Mouse (Mus musculus): ENCODE results near the gene Rims1.

The Rims1 gene

DNA sequence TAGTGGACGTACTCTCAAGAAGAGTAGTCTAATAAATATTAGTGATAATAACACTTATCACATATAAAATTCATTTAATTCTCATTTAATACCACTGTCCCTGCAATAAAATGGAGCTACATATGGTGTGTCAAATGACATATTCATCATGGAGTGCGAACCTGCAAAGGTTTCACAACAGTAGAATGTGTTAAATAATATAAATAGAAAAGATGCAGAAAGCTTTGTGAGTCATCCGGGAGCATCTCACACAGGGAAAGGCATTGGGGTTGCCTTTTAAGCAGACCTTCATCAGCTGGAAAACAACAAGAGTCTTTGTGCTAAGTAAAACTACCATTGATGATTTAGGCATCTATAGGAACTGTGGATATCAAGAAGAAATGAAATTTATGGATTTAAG lies 220.2 kb downstream of the Rims1 start:
- DNase-seq (ENCODE audit: low read depth), result no peak

DNA sequence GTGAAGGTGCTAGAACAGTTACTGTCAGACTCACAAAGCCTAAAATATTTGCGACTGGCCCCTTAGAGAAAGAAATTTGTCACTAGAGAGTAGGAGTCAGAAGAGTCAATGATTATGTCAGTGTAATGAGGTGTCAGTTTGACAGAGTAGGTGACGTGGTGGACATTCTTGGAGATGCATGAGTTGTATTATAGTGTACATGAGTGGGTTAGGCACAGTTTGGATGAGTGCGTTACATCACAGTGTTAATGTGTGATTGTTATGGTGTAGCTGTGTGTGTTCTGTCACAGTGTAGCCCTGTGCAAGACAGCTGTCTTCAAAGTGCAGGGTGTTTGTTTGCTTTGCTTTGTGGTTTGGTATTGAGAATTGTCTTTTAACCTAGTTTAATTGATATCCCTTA lies 226.3 kb downstream of the Rims1 start:
- DNase-seq (ENCODE audit: low read depth), result no peak

DNA sequence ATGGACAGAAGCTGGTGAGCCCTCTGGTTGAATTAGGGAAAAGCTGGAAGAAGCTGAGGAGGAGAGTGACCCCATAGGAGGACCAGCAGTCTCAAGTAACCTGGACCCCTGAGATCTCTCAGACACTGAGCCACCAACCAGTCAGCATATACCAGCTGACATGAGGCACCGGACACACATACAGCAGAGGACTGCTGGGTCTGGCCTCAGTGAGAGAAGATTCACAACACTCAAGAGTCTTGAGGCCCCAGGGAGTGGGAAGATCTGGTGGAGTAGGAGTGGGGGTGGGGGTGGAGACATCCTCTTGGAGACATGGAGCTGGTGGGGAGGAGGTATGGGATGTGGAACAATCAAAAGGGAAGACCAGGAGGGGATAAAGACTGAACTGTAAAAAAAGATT lies 233.1 kb downstream of the Rims1 start:
- DNase-seq (ENCODE audit: low read depth), result no peak

DNA sequence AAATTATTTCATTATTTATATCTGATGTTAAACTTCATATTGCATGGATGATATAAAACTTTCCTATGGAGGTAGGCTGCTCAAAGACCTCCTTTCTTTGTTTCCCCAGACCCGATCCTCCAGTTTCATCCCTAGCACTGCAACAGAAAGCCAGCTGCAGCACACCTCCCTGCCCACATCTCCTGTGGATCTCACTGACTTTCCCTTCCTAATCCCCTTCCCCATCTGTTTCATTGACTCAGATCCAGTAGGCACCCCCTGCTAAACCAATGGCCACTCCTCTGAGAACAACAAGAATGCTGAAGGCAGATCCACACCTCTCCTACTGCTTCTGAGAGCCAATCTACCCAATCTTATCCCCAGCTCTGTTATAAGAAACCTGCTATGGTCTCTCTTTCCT lies 259.5 kb downstream of the Rims1 start:
- no peak for DNase-seq (ENCODE audit: low read depth)

DNA sequence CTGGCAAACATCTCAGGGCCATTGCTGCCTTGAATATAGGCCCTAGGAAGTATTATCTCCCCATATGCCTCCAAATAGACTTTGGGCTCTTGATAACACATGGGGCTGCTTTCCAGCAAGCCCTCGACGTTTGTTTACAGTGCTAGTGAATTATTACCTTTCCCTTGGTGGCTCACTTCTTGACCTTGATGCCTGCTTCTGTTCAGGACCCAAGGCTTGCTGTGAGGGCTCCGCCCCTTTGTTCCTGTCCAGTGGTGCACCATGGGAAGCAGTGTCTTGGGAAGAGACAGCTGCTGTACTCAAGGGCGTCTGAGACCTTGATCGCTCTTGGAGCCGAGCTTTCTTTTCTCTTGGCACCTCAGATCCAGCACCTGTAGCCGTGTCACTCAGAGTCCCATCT lies 267.7 kb downstream of the Rims1 start:
- DNase-seq (ENCODE audit: low read depth), result no peak

DNA sequence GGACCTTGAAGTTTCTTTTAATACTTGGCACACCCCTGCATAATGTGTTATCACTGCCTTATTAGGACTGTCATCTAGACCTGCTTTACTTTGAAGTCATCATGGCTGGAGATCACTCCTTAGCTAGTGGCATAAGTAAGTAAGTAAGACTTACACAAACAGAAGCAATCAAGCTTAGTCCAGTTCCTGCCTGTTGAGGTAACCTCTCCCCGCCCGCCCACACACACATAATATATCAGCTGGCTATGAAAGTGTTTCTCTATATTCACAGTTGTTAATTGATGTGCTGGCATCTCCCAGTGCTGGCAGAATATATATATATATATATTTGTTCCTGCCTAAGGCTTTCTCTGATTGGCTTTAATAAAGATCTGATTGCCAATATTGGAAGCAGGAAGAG lies 269.0 kb downstream of the Rims1 start:
- no peak for DNase-seq (ENCODE audit: low read depth)

DNA sequence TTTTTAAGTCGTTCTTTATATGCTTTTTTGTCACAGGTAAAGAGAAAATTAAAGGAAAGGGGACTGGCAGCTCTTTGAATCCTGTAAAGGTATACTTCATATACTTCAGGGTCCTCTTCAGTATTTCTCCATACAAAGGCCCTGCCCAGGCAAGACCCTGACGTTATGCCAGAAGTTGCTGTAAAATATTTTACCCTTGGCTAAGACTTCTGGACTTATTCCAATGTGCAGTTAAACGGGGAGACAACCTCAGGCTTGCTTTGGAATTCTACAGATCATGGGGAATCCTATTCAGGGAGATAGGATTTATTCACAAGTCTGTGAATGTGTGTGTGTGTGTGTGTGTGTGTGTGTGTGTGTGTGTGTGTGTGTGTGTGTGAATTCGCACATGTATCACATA lies 270.7 kb downstream of the Rims1 start:
- no peak for DNase-seq (ENCODE audit: low read depth)

DNA sequence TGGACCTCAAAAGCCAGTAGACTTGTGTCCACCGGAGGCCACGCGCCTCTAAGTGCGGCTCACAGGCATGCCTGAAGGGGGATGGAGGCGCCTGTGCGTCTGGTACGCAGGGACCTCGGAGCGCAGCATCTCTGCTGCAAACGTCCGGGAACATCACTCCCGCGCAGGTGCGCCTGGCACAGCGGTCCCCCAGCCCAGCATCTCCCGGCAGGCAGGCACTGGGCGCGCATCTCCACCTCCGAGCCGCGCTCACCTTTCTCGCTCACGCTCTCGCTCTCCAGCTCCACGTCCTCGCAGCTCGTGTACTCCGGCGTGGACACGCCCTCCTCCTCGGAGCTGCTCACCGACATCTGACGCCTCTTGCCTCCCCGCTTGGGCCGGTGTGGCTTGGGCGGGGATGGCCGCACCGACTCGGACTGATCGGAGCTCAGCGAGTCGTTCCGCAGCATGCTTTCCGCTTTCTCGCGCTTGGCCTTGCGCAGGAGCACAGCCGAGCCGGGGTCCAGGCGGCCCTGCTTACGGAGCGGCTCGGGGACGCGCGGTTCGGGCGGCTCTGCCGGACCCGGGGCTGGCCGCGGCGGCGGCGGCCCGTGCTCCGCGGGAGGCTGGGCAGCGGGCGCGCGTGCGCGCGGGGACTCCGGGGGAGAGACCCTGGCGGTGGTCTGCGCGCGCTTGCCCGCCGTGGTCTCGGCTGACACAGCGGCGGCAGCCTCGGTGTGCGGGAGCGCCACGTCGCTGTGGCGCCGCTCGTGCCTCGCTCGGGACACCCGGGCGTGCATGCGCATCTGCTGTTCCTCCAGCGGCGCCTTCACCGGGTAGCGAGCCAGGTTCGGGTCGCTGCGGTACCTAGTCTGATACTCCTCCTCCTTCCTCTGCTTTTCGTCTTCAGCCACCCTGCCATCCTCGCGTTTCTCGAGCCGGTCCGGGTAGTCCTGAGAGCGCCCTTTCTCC lies 272.4 kb downstream of the Rims1 start:
- DNase-seq (ENCODE audit: low read depth), result no peak

DNA sequence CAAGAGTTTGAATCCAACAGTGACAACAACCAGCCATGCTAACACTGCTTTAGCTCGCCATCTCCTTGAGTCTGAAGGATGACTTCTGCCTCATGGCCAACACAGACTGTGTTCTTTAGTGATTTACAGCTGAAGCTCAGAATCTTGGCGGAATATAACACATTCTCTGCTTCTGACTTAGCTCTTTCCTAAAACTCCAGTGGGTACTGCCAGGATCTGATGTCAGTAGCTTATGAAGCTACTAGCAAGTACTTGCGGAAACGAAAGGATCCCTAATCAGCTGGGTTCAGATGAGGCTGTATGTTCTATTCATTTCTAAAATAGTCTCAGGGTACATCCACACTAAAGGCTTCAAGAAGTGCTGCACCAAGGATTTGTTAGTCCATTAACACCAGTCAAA lies 290.7 kb downstream of the Rims1 start:
- DNase-seq (ENCODE audit: low read depth), result no peak

DNA sequence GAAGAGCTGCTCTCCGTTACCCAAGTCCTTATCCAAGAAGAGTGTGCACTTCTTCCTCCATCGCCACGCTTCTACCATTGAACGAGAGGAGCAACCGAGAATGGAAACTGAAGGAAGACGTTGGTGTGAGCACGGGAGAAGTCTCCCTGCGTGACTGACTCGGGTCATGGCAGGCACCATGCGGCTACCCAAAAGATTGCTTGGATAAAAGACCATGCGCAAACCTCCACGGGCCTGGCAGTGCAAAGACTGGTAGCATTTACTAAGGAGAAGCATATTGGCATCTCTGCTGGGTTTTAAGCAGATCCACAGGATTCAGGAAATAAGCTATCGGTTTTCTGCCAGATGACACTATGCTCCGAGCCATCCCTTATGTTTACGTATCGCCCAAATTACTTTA lies 293.4 kb downstream of the Rims1 start:
- DNase-seq (ENCODE audit: low read depth), result no peak

DNA sequence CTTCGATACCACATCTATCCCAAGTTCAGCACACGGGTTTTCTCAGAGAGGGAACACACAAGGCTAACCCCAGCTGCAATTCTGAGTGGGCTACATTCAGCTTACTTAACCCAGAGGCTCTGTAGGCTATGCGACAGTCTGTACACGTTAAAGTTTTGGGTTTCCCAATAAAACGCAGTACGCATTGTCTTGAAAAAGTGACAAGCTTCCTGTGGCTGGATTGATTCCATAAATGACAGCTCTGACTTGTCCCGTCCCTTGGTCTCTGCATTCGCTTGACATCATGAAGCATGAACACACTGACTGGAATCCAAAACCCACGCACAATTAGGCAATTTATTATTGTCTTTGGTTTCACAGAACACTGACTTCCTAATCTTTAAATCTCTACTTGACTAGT lies 294.2 kb downstream of the Rims1 start:
- DNase-seq (ENCODE audit: low read depth), result no peak

DNA sequence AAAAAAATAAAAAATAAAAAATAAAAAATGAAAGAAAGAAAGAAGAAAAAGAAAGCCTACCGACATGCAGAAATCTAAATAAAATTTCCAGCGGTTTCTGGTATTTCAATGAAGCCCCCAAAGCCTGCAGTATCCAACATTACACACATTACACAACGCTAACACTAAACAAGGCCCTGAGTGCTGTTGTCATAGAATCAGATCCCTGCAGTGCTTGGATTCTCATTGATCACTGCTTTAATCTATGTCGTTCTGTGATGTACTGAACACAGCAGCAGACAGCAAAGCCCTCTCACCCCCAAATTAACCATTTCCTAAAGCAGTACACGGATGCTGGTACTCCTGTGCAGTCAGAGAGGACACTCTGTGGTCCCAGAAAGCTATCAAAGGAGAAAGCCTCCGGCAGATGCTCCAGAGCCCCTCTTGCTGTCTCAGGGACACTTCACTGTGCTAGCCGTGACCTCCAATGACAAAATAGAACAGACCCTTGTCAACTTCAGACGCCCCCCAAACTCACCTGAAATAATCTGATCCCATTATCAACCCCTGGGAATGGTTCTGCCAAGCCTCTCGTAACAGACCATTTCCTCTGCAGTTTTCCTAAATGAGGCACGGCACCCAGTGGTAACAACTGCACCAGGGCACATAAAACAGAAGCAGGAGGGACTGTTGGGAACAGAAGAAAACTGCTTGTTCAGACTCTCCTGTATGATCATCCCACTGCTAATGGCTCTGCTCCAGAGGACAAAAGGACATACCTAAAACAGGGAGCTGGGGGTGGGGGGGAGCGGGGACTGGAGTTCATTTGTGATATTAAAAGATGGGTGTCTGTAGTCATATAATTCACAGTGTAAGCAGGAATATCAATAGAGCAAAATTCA lies 296.8 kb downstream of the Rims1 start:
- DNase-seq (ENCODE audit: low read depth), result no peak

DNA sequence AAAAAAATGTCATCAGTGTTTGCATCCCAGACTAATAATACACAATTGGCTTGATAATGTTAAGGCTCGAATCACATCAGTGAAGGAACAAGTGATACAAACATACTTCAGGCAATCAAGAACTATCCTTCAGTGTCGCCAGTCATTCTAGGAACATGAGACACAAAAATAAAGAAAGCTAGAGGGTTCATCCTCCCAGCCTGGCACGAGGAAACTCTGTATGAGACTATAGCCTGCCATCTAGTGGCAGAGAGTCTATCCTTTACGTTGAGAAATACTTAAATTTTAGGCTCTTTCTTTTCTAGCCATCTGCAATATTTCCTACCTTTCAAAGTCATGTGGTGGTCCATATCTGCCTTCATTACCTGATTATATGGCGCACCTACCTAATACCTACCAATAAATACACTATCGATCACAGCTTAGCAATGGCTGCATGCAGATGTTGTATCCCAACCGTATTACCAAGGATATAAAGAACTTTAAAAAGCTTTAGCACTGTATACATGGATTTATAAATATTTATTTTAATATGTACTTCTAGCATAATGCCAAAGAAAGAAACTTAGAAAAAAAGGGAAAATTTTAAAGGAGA lies 318.4 kb downstream of the Rims1 start:
- DNase-seq (ENCODE audit: low read depth), result peak; percentile 45

DNA sequence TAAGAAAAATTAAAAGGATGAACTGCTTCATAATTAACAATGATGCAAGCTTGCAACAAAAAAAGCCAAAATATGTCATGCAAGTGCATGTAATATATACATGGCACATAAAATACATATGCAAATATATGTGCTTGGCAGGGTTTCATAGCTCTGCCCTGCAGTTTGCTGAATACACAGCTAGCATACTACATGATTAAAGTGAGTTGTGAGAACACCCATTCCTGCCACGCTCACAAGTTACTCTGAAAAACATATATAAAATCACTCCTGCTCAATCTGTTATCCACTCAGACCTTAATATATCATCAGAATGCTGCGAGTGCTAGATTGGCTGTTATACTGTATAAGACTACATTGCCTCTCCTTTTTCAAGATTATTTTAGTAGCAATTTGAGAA lies 329.6 kb downstream of the Rims1 start:
- DNase-seq (ENCODE audit: low read depth), result no peak

DNA sequence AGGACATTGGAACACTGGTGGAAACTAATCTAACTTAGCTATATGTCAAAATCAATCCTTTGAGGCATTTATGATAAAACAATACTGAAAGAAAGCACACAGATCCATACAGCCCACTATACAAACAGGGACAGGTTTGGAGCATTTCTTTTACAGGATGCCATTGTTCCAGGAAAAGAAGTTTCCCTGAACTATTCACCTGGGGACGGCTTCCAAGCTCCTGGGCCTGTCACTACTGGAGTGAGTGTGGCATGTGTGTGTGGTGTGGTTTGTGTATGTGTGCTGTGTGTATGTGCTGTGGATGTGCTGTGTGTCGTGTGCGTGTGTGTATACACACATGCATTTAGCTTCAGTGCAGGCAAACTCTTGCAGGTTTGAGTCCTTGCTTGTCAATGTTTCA lies 338.8 kb downstream of the Rims1 start:
- no peak for DNase-seq (ENCODE audit: low read depth)

DNA sequence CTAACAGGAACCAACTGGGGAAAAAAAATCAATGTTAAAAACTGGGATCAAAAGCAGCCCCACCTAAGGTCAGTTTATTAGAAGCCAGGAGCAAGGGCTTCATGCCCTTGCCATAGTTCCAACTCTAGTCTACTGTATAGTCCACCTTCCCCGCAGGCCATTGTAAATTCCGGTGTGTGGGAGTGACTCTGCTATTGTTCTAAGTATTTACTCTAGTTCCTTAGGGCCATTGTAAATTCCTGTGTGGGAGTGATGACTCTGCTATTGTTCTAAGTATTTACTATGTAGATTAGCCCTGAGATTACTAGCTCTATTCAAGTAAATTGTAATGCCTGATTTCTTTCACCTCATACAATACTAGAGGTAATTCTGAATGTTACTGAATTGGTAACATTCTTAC lies 339.2 kb downstream of the Rims1 start:
- DNase-seq (ENCODE audit: low read depth), result no peak

DNA sequence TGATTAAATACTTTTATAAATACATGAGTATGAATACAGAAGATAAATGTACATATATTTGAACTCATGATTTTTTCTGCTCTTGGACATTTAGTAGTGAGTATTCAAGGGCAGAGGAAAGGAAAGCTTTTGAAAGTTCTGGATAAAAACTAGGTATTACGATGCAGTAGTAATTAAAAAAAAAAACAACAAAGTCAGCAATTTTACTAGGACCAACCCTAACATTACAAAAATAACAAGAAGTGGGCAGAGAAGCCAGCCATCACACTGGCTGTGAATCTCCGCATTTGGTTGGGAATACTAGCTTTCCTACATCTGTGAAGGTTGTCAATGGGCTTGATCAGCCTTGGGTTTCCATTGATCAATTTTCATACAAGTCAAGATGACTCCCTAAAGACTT lies 381.8 kb downstream of the Rims1 start:
- no peak for DNase-seq (ENCODE audit: low read depth)

DNA sequence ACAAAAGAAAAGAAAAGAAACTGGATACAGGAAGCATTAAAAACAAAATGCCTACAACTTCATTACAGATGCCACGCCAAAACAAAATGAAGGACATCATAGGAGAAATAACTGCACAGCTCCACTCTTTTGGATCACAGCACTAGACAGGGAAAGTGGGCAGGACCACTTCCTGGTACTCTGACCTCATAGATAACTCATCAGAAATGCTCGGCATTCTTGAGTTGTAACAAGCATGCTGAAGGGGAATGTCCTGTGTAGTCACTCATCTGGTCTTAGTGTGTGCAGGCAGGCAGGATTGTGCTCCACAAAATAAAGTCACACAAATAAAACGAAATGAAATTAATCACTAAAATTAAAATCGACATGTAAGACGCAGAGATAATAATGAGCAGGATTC lies 383.7 kb downstream of the Rims1 start:
- no peak for DNase-seq (ENCODE audit: low read depth)

DNA sequence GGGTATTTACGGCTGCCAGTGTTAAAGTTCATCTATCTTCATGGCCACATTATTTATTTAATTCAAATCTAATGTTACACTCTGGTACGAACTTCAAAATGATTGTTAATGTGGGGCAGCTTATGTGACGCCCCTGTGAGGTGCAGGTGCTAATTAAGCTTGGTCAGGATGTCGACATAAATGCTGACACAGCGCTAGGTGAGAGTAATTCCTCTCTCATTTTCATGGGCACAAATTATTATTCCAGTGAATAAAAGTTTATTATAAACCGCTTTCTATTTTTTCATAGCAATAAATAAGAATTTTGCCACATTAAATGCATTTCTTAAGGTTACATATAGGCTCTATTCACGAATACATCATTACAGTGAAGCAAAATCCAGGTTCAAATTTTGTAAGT lies 395.6 kb downstream of the Rims1 start:
- DNase-seq (ENCODE audit: low read depth), result no peak

DNA sequence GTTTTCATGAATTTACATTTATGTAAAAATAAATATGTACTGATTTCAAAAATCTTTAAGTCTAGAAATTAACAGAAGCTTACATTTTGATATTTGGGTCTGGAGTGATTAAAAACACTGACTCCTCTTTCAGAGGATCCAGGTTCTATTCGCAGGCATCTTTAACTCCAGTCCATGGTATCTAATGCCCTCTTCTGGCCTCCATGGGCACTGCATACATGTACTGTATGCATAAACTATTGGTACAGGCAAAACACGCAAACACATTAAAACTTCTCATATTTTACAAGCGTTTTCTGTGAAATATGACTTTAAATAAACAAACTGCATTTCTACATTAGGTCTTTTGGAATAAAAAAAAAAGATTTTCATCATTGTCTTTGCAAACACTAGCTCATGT lies 419.4 kb downstream of the Rims1 start:
- no peak for DNase-seq (ENCODE audit: low read depth)

DNA sequence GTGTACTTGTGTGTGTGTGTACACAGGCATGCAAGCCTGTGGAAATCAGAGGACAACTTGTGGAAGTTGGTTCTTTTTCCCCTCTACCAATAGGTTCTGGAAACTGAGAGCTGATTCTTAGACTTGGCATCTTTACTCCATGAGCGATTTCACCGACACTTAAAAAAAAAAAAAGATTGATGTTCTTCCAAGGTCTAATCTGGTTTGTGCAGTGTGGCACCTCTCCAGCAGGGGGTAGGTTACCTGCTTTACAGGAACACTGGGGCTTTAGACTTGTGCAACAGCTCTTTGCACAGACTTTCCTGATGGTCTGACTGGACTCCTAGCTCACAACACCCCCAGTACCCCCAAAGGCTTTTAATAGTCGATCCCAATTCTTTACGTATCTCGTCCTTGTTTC lies 428.1 kb downstream of the Rims1 start:
- DNase-seq (ENCODE audit: low read depth), result no peak

DNA sequence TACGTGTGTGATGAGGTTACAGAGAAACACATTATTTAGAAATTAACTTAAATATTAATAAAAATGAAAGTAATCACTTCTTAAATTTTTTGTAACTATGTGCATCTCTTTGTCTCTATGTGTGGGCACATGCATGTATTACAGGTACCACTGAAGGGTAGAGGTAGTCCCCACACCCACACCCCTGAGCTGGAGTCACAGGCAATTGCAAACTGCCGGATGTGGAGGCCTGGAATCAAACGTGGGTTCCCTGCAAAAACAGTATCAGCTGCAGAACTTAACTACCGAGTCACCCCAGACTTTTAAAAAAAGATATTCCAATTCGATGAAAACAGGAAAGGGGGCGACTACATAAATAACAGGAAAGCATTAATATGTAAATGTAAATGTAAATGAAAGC lies 428.7 kb downstream of the Rims1 start:
- DNase-seq (ENCODE audit: low read depth), result no peak

DNA sequence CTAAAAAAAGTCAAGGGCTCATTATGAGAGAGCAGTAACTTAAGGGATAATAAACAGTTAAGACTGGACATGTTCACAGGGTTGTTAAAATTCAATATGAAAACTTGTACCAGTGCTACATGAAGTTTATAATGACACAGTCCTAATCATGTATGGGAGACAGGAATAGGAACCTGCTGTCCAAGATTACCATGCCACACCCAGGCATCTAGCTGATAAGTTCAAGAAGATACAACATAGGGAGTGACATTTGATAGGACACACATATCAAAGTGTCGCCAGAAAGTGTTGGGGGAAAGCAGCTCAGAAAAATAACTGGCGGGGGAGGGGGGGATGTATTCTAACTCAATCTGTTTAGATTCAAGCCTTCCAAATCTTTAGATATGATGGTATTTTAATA lies 449.6 kb downstream of the Rims1 start:
- no peak for DNase-seq (ENCODE audit: low read depth)

Data from NIH3T3 (cell line).